Mouse (Mus musculus): ENCODE measurements around the gene Atp6v1fnb.
A peak's percentile ranks its signal among the peaks of the same experiment; 100 is the strongest.

Gene Atp6v1fnb

DNA sequence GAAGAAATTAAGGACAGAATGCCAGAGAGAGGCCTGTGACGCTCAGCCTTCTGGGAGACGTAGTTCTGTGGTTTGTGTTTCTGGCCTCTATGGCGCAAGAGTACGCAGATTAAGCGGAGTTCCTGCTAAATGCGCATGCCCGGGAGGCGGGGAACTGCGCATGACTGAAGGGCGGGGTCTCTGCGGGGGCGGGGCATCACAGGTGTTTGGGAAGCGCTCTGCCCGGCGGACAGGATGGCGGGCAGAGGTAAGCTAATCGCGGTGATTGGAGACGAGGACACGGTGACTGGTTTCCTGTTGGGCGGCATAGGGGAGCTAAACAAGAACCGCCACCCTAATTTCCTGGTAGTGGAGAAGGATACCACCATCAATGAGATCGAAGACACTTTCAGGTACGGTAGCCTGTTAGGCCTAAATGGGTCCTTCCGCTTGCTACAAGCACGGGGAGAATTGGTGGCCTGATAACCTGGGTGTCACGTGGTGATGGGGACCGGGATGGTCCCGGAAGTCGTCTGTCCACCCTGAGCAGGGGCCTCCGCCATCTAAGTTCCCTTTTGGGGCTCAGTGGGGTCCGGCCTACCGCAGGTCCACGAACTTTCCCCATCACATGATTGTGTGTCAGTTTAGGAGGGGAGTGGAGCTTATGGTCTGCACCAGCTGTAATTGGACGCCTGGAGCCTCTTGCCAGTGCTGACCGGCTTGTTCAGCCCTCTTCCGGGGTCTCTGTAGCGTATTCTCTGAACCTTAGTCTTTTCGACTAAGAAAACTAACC lies 3.5 kb upstream of the Atp6v1fnb start, which contains the start of gene Atp6v1f:
Gene Atp6v1f, plus strand, starts transcription at position 136 of the 772 bp plus-strand sequence.
- peak; percentile 95 for DNase-seq (ENCODE audit: low spot score)

DNA sequence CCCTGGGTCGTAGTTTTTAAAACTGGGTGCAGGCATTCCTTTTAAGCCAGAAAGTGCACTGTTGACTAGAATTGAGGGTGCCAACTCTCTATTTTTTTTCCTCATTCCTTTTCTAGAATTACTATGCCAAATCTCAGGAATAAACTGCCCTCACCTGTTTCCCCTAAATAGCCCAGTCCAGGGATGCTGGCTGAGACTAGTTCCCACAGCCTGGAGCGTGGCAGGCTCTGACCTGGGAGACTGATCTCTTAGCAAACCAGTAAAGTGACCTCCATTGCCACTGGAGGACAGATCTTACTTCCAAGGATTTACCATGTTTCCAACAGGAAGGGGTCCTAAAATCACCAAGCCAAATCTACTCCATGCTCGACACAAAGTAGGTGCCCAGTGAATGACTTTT lies 2.4 kb upstream of the Atp6v1fnb start:
- no peak for DNase-seq (ENCODE audit: low spot score)

DNA sequence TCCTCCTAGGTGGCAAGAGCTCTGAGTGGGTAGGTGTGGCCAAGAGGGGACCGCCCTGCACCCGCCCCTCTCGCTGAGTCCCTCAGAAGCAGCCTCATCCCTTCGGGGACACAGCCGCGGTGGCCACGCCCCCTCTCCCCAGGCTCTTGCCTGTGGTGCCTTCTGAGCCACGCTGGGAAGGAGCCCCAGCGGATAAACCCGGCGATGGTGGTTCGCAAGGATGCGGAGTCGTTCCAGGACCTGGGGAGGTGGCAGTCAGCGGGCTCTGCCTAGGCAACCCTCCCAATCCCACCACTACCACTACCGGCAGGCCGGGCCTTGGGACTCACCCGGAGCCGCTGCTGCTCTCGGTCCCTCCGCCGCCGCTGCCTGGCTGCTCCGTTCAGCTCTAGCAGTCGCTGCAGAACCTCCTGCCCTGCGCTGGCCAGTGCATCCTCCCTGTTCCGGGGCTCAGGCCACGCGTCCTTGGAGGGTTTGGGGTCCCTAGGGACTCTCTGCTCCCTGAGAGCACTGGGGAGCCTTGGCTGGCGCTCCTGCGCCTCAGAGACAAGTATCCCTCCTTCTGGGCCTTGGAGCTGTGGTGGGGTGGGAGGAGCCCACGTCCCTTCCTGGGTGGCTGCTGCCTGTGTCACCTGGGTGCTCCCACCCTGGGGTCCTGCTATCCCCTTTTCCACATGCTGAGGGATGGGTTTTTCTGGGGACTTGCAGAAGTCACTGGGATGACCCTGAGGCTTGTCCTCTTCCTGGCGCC lies 2.9 kb downstream of the Atp6v1fnb start:
- DNase-seq (ENCODE audit: low spot score), result peak; percentile 91

DNA sequence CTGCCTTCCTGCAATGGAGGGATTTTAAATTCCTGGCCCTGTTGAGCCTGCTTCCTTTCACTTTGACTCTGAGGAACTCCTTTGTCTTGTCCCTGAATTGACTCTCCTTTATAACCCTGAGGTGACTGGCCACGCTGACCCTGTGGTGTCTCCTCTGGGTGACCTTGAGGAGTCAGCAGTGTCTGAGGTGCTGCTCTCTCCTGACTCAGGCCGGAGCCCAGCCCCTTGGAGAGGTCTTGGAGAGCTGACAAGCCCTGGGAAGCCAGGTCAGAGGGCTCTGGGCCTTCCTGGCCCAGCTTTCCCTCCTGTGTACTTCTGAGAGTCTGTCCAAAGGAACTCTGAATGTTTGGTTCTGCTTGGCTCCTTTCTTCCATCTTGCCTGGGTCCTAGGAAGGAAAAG lies 3.5 kb downstream of the Atp6v1fnb start:
- DNase-seq (ENCODE audit: low spot score), result no peak

DNA sequence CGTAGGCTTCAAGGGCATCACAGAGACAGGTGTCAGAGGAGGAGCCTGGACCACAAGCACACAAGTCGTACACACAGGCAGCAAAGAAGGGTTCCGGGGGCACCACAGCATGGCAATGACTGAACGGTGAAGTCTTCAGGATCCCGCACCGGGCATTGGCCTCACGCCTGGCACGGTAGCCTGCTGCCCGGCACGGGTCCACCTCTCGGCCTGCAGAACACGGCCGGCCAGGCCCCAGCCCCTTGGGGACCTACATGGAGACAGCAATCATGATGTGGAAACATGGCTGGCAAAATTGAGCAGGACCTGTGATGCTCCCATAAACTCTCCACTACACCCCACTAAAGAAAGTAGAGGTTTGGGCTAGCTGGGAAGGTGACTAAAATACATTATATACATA lies 11.5 kb downstream of the Atp6v1fnb start:
- DNase-seq (ENCODE audit: low spot score), result no peak

DNA sequence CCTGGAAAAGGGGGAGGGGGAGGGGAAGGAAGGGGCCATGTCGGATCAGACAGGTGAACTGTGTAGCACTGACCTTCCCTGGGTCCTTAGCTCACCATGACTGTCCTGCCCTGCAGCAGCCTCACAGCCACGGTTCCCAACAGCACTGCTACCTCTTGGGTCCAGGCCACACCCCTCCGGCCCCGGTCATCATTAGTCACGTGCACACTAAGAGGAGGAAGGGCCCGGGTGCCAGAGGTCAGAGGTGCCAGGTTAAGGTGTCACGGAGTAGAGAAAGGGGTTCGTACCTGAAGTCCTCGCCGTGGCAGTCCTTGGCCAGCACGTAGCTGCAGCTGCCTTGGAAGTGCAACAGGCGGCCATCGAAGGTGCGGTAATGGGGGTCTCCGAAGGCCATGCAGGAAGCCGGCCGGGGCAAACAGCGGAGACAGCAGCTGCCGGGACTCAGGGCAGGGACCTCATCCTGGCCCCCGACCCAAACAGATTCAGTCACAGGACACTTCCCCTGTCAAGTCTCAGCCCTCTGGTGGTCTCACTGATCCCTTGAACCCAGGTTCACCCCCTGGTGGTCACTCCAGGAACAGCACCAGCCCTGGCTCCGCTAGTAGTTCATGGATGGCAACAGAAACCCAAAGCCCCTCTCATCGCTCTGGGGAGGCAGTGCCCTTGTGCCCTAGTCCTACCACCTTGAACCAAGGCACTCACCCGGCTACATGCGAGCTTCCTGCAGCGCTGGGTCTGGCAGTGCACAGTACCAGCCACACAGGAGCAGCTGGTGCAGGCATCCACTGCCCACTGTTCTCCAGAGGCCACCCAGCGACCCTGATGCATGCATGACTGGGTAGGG lies 13.7 kb downstream of the Atp6v1fnb start:
- peak; percentile 93 for DNase-seq (ENCODE audit: low spot score)

DNA sequence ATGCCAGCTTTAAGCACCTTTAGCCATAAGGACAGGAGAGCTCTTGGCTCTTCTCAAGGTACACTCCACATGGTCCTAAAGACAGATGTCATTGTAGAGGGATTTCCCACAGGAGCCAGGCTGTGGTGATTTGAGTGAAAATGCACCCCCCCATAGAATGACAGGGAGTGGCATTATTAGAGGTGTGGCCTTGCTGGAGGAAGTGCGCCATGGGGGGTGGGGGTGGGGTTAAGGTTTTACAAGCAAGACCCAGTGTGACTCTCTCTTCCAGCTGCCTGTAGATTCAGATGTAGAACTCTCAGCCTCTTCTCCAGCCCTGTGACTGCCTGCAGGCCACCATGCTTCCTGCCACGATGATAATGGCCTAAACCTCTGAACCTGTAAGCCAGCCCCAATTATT lies 14.7 kb downstream of the Atp6v1fnb start:
- DNase-seq (ENCODE audit: low spot score), result no peak

DNA sequence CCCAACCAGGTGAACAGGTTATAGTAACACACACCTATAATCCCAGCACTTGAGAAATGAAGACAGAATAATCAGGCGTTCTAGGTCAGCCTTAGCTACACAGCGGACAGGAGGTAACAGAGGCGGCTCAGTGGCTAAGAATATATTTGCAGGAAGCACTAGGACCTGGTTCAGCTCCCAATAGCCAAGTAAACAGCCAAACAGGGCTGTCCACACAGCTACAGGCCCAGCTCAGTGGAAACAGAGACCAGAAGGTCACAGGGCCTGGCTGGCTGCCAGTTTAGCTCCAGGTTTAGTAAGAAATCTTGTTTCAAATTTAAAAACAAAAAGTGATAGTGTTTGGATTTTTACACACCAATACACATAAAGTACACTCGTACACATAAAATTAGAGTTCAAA lies 22.9 kb downstream of the Atp6v1fnb start:
- DNase-seq (ENCODE audit: low spot score), result no peak

DNA sequence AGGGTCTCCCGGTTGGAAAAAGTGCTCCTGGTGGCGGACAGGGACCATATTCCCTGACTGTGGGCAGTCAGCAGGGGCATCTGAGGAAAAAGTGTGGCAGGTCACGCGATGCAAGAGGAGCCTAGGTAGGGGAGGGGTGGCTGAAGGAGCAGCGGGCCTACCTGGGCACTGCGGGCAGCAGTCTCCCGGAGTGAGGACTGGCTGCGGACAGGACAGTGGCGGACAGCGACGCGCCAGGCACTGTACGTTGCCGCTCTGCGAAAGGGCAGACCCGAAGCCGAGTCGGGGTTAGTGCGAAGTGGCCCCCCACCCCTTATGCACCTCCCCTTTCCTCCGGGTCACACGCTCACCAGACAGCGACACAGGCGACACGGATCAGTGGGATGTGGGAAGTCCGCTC lies 25.0 kb downstream of the Atp6v1fnb start:
- DNase-seq (ENCODE audit: low spot score), result no peak

DNA sequence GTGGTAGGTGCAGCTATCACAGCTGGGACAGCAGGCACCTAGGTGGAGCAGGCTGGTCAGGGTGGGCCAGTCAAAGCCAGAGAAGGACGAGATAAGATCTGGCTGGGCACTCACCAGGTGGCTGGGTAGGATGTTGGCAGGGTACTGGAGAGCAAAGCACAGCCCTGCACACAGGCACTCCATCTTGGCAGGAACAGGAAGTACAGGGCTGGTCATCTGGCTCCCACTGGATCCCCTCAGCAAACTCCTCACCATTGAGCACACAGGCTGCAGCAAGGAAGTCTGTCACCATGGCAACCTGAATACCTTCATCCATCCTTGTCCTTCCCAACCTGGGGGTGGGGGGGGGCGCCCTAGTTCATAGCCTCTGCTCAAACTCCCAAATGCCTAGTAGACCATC lies 26.6 kb downstream of the Atp6v1fnb start:
- DNase-seq (ENCODE audit: low spot score), result no peak

DNA sequence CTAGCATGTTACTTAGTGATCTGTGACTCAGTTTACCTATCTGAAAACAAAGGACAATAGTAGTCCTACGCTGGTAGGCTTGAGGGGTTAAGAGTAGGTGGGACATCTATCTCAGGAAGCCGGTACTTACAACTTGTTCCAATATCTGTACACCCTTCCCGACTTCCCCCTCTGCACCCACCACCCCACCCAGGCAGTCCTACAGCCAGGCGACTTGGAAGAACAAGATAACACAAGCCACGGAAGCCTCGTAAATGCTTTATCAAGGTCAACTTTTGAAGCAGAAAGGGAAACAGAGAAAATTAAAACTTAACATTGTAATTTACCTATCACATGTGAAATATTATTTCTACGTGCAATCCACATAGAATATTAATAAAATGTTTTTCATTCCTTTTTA lies 28.9 kb downstream of the Atp6v1fnb start:
- DNase-seq (ENCODE audit: low spot score), result no peak

DNA sequence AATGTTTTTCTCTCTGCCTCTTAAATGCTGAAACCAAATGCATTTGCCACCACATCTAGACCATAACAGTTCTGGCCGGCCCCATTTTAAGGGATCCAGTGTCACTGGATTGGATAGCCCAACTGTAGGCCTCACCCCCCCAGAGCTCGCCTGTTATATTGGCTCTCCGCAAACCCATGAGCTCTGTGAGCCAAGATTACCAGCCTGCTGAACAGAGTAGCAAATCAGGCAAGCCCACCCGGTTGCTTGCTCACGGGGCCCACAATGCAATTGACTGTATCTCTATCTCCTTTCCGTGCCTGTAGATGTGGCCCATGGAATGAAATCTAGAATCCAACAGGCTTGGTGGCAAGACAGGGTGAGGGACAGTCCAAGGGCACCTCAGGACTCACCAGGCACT lies 29.6 kb downstream of the Atp6v1fnb start:
- no peak for DNase-seq (ENCODE audit: low spot score)

DNA sequence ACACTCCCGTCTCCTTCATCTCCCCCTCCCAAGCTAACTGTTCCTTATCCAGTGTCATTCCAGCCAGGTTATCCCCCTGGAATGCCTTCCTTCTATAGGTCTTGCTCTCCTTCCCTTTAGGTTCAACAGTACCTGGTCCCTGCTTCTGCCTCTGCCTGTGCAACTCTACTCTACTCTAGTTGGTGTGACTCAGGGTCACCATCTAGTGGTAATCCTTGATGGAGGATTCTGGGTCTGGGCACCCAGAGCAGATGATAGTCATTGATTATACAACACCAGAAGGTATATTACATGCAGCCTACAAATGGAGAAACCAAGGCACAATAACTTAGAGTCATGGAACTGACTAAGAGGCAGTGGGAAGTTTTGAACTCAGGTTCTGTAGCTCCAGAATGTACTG lies 30.4 kb downstream of the Atp6v1fnb start:
- no peak for DNase-seq (ENCODE audit: low spot score)

DNA sequence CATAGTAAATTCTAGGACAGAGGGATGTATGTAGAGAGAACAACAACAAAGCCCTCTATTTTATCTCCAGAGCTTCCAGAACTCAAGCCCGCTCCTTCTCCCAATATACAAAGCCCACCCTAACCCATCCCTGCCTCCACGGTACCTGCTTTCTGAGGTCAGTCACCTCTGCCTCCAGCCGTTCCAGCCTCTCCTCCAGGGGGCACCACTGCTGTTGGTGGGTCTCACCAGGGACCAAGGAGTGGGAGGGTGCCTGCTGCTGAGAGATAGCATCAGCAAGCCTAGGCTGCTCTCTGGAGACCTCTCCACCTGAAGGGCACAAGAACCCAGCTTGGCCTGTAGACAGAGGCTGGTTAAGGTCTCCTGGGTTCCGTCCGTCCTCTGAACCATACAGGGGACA lies 34.3 kb downstream of the Atp6v1fnb start:
- DNase-seq (ENCODE audit: low spot score), result no peak

DNA sequence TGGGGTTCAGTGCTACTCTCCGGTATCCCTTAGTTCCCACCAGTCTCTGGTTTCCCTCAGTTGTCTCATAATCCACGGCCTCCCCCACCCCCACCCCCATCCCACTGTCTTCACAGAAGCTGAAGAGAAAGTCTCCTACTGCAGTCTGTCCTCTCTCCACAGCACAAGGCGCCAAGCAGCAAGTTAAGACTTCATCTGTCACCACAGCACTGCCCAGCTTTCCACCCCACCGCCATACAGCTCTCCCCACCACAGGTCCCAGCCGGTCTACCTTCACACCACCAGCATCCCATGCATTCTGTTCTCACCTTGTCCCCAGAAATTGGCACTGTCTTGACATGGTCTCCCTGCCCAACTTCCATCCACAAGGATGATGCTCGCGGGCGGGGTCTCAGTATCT lies 35.6 kb downstream of the Atp6v1fnb start:
- DNase-seq (ENCODE audit: low spot score), result no peak

DNA sequence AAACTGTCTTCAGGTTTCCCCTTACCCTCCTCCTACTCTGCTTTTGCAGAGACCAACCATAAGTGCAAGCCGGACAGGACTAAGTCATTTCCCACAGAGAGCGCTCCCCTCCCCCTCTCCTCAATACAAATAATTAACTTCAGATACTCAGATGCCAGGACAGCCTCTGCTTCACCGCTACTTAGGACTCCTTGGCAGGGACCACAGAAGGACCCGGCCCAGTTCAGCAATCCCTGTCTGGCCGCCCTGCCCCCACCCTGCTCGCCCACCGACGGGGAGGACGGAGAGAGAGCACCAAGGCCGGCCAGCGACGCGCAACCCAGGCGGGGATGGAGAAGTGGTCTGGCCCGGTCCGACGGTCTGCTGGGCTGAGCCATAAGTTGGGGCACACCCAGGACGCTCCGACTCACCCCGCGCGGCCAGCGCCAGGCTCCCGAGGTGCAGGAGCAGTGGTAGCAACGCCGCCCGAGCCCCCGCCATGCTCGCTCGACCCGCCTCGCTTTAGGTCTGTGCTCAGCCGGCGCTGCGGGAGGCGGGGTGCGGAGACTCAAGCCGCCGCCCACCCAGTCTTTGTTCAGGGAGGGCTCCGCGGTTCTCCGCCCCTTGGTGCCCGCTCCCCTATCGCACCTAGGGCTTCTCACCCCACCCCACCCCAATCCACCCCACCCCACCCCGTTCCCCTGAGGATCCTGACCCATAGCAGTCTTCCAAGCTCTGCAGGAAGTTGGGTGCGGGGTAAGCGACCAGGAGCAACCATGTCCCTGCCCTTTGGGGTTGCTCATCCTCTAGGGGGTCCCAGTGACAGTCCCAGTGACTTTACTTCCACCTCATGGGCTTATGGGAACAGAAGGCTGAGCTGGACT lies 36.4 kb downstream of the Atp6v1fnb start, which contains the start of gene Kcp:
Gene Kcp, minus strand, starts transcription at position 506 of the 863 bp plus-strand sequence.
- DNase-seq (ENCODE audit: low spot score), result peak; percentile 61

DNA sequence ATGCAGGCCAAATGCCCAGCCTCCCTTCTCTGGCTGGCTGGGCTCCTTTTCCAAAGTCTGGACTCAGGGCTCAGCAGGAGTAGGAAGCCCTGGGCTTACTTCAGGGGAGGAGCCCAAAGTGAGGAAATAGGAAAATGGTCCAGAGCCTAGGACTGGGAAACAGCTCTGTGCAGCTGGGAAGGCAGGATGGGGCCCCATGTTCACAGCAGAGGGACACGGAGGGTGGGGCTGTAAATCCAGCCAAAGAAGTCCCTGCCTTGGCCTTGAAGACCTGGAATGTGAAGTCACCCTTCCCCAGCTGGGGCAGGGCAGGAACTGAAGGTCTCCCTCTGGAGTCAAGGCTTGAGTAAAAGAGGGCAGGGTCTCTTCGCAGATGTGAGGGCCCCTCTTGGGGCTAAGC lies 37.8 kb downstream of the Atp6v1fnb start:
- peak; percentile 14 for DNase-seq (ENCODE audit: low spot score)

DNA sequence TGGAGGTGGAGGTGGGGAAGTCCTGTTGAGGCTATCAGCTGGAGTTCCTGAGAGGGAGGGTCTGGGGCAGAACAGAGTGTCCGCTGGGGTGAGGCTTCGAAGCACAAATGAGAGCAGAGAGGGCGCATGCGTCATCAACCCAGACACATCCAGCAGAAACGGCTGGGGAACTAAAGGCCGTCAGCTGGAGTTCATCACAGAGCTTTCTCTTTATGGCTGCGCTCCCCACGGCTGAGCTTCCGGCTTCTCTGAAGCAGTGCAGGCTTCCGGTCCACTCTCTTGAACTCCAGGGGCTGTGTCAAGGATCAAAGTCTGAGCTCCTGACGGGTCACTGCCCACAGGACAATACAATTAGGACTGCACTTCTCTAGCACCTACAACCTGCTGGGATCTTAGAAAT lies 42.0 kb downstream of the Atp6v1fnb start:
- DNase-seq (ENCODE audit: low spot score), result peak; percentile 93

DNA sequence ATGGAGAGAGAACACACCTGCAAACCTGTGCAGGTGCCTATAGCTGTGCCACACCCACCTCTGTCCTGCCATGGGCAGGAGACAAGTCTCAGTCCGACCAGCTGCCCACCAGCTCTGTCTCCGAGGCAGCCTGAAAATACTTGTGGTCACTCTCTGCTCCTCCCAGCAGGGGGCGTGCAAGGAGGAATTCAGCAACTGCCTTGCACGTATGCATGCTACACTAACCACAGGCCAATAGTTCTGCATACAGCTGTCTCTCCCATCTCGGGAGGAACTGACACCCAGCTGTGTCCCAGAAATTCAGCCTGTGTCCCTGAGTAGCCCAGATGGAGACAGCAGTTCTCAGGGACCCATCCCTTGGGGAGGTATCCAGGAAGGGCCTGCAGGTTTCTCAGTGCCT lies 45.9 kb downstream of the Atp6v1fnb start:
- DNase-seq (ENCODE audit: low spot score), result peak; percentile 84

DNA sequence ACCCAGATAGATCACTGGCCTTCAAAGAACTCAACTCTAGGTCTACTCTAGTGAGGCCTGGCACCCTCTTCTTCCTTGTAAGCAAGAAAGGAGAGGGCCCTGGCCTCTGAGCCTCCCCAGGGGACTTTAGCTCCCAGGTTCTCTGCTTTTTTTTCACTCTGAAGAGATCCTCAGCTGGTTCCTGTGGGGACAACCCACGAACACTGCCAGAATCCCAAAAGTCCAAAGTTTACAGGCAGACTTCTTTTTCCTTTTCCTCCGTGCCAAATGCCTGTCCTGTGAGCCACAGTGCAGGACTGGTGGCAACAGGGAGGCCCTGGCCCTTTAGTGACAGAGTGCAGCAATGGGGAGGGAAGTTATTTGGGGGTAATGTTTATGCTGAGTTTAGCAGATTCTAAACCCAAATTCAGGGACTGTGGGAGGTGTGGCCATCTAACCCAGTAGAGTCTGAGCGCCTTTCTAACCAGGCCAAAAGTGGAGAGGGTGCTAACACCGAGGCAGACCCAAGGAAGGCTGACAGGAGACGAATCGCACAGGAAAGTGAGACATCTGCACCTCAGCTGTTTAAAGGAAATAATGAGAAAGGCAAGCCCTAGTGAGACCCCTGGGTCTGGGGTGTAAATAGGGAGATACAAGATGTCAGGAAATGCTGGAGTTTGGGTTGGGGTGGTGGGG lies 51.5 kb downstream of the Atp6v1fnb start:
- DNase-seq (ENCODE audit: low spot score), result no peak
